Mouse (Mus musculus) intestine, embryonic 16.5 days (tissue): Measurements from ENCODE around the gene Med24. TPM values are rescaled to one million over a fixed set of nuclear protein-coding genes. Genes with fewer than 3 reads are reported as not detected.

ENCODE experiments used
- polyA plus RNA-seq: library from polyadenylated mRNA; unstranded; fragments of >200 nt; fragmentation: Nextera tagmentation; extraction: Ambion mirVana; gene quantifications from 2 replicates; pipeline ENCODE4 v1.2.1, GENCODE M21; 2015

Gene Med24
- polyA plus RNA-seq, 1 experiment from 2014 or later = 38.5 TPM

Other genes with a start within 250 kb of the Med24 start
- 0.23 and 0.24 TPM in 2 replicates for gene Ikzf3, start 183.4 kb downstream of the Med24 start, polyA plus RNA-seq
- gene Zpbp2, start 178.3 kb downstream of the Med24 start, polyA plus RNA-seq = 0.92 and 1.0 TPM in 2 replicates
- 62.9 and 65.2 TPM in 2 replicates for gene Ormdl3, start 142.1 kb downstream of the Med24 start, polyA plus RNA-seq
- not detected in 2 replicates for gene Lrrc3c, start 131.1 kb downstream of the Med24 start, polyA plus RNA-seq
- 0.33 and 0.57 TPM in 2 replicates for gene Gm12355, start 103.8 kb downstream of the Med24 start, polyA plus RNA-seq
- not detected in 2 replicates for gene Gsdma3, start 103.1 kb downstream of the Med24 start, polyA plus RNA-seq
- gene Gsdma2, start 82.7 kb downstream of the Med24 start, polyA plus RNA-seq = 0.58 and 0.93 TPM in 2 replicates
- 0.06 TPM in 1 of 2 replicates, not detected in the other for gene Gsdma, start 65.1 kb downstream of the Med24 start, polyA plus RNA-seq
- 169 and 181 TPM in 2 replicates for gene Psmd3, start 46.9 kb downstream of the Med24 start, polyA plus RNA-seq
- gene Csf3, start 28.2 kb downstream of the Med24 start, polyA plus RNA-seq = 0.10 TPM in 1 of 2 replicates, not detected in the other
- gene Thra, start 11.2 kb upstream of the Med24 start, polyA plus RNA-seq = 41.5 and 42.0 TPM in 2 replicates
- gene Nr1d1, start 45.9 kb upstream of the Med24 start, polyA plus RNA-seq = 2.3 and 2.7 TPM in 2 replicates
- 13.5 and 14.5 TPM in 2 replicates for gene Msl1, start 66.1 kb upstream of the Med24 start, polyA plus RNA-seq
- gene Casc3, start 75.5 kb upstream of the Med24 start, polyA plus RNA-seq = 23.1 and 24.3 TPM in 2 replicates
- 0.67 and 1.1 TPM in 2 replicates for gene Rapgefl1, start 107.3 kb upstream of the Med24 start, polyA plus RNA-seq
- 3.4 and 3.5 TPM in 2 replicates for gene Wipf2, start 134.2 kb upstream of the Med24 start, polyA plus RNA-seq
- gene Cdc6, start 178.4 kb upstream of the Med24 start, polyA plus RNA-seq = 18.9 and 23.0 TPM in 2 replicates
- 28.2 and 31.2 TPM in 2 replicates for gene Rara, start 198.4 kb upstream of the Med24 start, polyA plus RNA-seq